Mouse (Mus musculus) limb, embryonic 11.5 days (tissue): Measurements from ENCODE around the gene Mxd3. TPM values are rescaled to one million over a fixed set of nuclear protein-coding genes. Genes with fewer than 3 reads are reported as not detected.

Experiments
- ATAC-seq: fragments of 200-750 bp; cut with Nextera tagmentation; 2 replicates; pipeline ENCODE4 v1.8.0; 2017; ENCODE audit warnings: low read depth; ENCODE audit not compliant: insufficient number of reproducible peaks, low FRiP score, low TSS enrichment
- DNase-seq: peaks from one replicate; pipeline ENCODE4 v3.0.0-alpha.2; 2015; ENCODE audit warnings: low spot score
- H3K27ac ChIP-seq: fragments of 300-500 bp; sonication (generic); replicated peaks from 2 replicates; pipeline ENCODE4 v1.5.1; 2014; ENCODE audit warnings: low read depth, mild to moderate bottlenecking, low read length
- H3K27me3 ChIP-seq: fragments of 300-500 bp; sonication (generic); 2 replicates; pipeline ENCODE4 v1.6.1; 2014; ENCODE audit warnings: mild to moderate bottlenecking, low read length, mixed read lengths; ENCODE audit not compliant: control insufficient read depth, insufficient read depth
- H3K36me3 ChIP-seq: fragments of 300-500 bp; sonication (generic); 2 replicates; pipeline ENCODE4 v1.6.1; 2014; ENCODE audit warnings: mild to moderate bottlenecking, low read length, moderate library complexity, mixed read lengths; ENCODE audit not compliant: control insufficient read depth, insufficient read depth
- H3K4me1 ChIP-seq: fragments of 300-500 bp; sonication (generic); 2 replicates; pipeline ENCODE4 v1.6.1; 2014; ENCODE audit warnings: low read length, mixed read lengths; ENCODE audit not compliant: control insufficient read depth, insufficient read depth
- H3K4me2 ChIP-seq: fragments of 300-500 bp; sonication (generic); 2 replicates; pipeline ENCODE4 v1.6.1; 2014; ENCODE audit warnings: low read depth, mild to moderate bottlenecking, moderate library complexity; ENCODE audit not compliant: severe bottlenecking
- H3K4me3 ChIP-seq: fragments of 300-500 bp; sonication (generic); 2 replicates; pipeline ENCODE4 v1.5.1; 2014; ENCODE audit warnings: low read depth, low read length
- H3K9ac ChIP-seq: fragments of 300-500 bp; sonication (generic); 2 replicates; pipeline ENCODE4 v1.6.1; 2014; ENCODE audit warnings: mild to moderate bottlenecking, low read length
- H3K9me3 ChIP-seq: fragments of 300-500 bp; sonication (generic); 2 replicates; pipeline ENCODE4 v1.6.1; 2016; ENCODE audit warnings: low read length; ENCODE audit not compliant: control insufficient read depth
- WGBS: fragments of 180-500 bp; shearing (Covaris S2); extraction: QIAGEN DNeasy Blood & Tissue Kit; methylation state at CpG from one replicate; pipeline ENCODE4 v1.1.7; 2014; 5-methylcytosine and 5-hydroxymethylcytosine counted together
- polyA plus RNA-seq: library from polyadenylated mRNA; unstranded; fragments of >200 nt; fragmentation: Nextera tagmentation; extraction: Ambion mirVana; gene quantifications from 2 replicates; pipeline ENCODE4 v1.2.1, GENCODE M21; 2014

Gene Mxd3
- polyA plus RNA-seq, 1 experiment from 2014 or later: 28.9 TPM

DNA sequence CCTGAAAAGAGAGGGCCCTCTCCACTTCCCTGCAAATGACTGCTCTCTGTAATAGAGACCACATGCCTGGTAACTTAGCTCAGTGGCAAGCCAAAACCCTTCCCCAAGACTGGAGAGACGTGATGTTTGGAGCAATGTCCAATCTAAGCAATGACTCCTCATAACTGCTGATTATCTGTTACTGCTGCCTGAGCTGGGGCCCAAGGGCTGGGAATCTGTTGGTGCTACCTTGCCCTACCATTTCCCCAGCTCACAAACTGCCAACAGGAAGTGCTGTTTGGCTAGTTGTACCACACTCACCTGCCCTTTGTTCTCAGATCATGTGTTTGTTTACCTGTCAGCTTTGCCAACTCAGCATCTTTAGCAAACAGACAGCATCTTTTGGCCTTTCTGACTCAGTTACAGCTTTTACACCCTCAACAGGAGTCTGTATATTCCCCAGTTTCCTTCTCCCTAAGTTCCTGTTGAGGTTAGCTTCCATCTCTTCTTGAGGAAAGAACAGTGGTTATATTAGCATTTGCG, 14.7 kb downstream of the Mxd3 start:
- Histone ChIP-seq H3K4me3 (no peak overlapping the region), H3K9me3 (no peaks in the 10 kb centered on the region), H3K27ac (no peak overlapping the region), H3K9ac (no peak overlapping the region), H3K4me2 (no peak overlapping the region), H3K36me3 (peaks cover 30% of the 10 kb centered on the region), H3K4me1 (no peaks in the 10 kb centered on the region), H3K27me3 (no peaks in the 10 kb centered on the region)
- WGBS: 80% methylated on average over 2 of the region's 2 CpGs
- DNase-seq (no peak), ATAC-seq (no peak)

DNA sequence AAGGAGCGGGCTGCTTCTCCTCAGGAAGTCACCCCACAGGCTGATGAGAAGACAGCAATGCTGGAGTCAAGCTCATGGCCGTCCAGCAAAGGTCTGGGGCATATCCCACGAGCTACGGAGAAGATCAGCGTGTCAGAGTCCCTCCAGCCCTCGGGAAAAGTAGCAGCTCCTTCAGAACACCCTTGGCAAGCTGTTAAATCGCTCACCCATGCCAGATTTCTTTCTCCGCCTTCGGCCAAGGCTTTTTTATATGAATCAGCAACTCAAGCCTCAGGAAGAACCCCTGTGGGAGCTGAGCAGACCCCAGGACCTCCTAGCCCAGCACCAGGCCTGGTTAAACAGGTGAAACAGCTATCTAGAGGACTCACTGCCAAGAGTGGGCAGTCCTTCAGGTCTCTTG, 16.6 kb downstream of the Mxd3 start:
- ATAC-seq: no peak
- no peak overlapping the region for H3K4me3 ChIP-seq
- H3K27ac ChIP-seq: no peak overlapping the region
- 90% methylated on average over 9 of the region's 9 CpGs for WGBS
- no peaks in the 10 kb centered on the region for H3K4me1 ChIP-seq
- H3K4me2 ChIP-seq: no peak overlapping the region
- no peak for DNase-seq
- H3K9ac ChIP-seq: no peak overlapping the region
- H3K36me3 ChIP-seq: peaks cover 30% of the 10 kb centered on the region
- no peaks in the 10 kb centered on the region for H3K27me3 ChIP-seq
- H3K9me3 ChIP-seq: no peaks in the 10 kb centered on the region

DNA sequence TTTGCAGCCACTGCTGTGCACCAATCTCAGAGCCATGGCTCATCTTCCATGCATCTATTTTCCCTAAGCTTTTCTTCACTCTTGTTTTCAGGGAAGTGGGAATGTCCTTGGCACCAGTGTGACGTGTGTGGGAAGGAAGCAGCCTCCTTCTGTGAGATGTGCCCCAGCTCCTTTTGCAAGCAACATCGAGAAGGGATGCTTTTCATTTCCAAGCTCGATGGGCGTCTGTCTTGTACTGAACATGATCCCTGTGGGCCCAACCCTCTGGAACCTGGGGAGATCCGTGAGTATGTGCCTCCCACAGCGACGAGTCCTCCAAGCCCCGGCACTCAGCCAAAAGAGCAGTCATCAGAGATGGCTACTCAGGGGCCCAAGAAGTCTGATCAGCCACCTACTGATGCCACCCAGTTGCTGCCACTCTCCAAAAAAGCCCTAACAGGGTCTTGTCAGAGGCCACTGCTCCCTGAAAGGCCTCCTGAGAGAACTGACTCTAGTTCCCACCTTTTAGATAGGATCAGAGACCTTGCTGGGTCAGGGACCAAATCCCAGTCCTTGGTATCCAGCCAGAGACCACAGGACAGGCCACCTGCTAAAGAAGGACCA, 17.5 kb downstream of the Mxd3 start:
- no peaks in the 10 kb centered on the region for H3K27me3 ChIP-seq
- no peak overlapping the region for H3K27ac ChIP-seq
- no peaks in the 10 kb centered on the region for H3K4me1 ChIP-seq
- ATAC-seq (no peak), DNase-seq (no peak)
- no peak overlapping the region for H3K9ac ChIP-seq
- H3K9me3 ChIP-seq: no peaks in the 10 kb centered on the region
- H3K4me2 ChIP-seq: no peak overlapping the region
- WGBS: 91% methylated on average over 8 of the region's 8 CpGs
- H3K36me3 ChIP-seq: peaks cover 32% of the 10 kb centered on the region
- no peak overlapping the region for H3K4me3 ChIP-seq

DNA sequence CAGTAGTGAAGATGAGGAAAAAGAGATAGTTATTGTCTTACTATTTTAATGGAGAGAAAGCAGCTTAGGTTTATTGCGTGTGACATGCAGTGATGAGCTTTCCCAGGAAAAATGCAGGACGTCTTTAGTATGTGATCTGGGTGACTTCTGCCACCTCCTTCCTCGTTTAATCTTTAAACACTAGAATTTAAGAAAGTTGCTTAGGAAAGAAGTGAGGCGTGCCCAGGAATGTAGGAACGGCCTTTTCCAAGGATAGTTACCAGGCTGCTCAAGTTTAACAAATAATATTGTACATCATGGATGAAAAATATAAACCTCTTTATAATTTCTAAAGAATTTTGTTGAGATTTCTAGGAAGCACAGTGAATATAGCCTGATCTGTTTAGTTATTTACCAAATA, 28.7 kb downstream of the Mxd3 start:
- Histone ChIP-seq H3K27ac (no peak overlapping the region), H3K4me1 (no peaks in the 10 kb centered on the region), H3K4me2 (no peak overlapping the region), H3K9me3 (no peaks in the 10 kb centered on the region), H3K36me3 (peaks cover 17% of the 10 kb centered on the region), H3K27me3 (no peaks in the 10 kb centered on the region), H3K4me3 (no peak overlapping the region), H3K9ac (no peak overlapping the region)
- 91% methylated on average over 5 of the region's 5 CpGs for WGBS
- no peak for DNase-seq
- ATAC-seq: no peak

DNA sequence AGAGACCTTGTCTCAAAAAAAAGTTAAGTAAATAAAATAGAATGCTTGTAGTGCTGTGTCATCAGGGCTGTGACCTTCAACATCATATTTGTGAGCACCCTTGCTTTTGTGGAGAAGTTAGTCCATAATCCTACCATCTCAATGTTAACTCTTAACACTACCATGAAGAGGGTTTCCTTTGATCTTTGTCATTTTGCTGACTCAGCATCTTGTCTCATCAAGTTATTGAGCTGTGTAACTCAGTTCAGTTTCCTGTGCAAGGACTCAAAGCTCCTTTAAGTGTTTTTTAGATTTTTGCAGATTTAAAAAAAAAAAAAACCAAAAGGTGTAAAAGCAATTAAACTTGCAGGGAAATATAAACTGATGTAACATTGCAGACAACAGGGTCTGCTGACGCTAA, 32.9 kb downstream of the Mxd3 start:
- no peak overlapping the region for H3K9ac ChIP-seq
- H3K4me2 ChIP-seq: no peak overlapping the region
- no peak for DNase-seq
- H3K4me1 ChIP-seq: no peaks in the 10 kb centered on the region
- WGBS: 90% methylated on average over 1 of the region's 1 CpGs
- H3K27me3 ChIP-seq: no peaks in the 10 kb centered on the region
- H3K9me3 ChIP-seq: no peaks in the 10 kb centered on the region
- no peak for ATAC-seq
- H3K36me3 ChIP-seq: peaks cover 16% of the 10 kb centered on the region; the same call in 1 of the 2 replicates
- H3K4me3 ChIP-seq: no peak overlapping the region
- no peak overlapping the region for H3K27ac ChIP-seq

DNA sequence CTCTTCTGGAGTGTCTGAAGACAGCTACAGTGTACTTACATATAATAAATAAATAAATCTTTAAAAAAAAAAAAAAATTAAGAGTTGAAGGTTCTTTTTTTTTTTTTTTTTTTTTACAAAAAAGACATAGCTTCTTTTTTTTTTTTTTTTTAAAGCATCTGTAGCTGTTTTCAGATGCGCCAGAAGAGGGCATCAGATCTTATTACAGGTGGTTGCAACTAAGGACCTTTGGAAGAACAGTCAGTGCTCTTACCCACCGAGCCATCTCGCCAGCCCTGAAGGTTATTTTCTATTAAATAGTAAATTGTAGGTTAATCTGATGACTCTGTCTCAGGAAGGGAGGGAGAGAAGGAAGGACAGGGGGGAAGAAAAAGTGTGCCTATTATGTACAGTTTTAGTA, 40.8 kb downstream of the Mxd3 start:
- Histone ChIP-seq H3K4me2 (no peak overlapping the region), H3K36me3 (peaks cover 13% of the 10 kb centered on the region), H3K27ac (no peak overlapping the region), H3K9ac (no peak overlapping the region), H3K4me1 (no peaks in the 10 kb centered on the region), H3K4me3 (no peak overlapping the region), H3K9me3 (no peaks in the 10 kb centered on the region), H3K27me3 (no peaks in the 10 kb centered on the region)
- ATAC-seq (no peak), DNase-seq (no peak)
- 83% methylated on average over 3 of the region's 3 CpGs for WGBS

DNA sequence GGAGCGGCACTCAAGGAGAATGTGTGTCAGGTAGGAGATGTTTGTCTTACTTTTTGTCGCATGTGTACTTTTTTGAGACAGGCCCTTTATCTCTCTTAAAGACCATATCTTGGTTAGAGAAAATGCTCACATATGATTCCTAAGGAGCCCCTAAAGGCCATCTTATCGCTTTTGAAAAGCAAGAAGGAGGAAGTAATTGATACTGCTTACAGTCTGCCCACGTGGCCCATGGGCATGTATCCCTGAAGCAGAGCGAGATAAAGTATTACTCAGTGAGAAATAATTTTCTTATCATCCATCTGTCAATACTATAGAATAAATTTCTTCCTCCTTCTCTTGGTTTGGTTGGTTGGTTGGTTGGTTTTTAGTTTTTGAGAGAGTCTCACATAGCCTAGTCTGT, 52.0 kb downstream of the Mxd3 start:
- H3K27me3 ChIP-seq: no peaks in the 10 kb centered on the region
- 93% methylated on average over 5 of the region's 5 CpGs for WGBS
- no peaks in the 10 kb centered on the region for H3K4me1 ChIP-seq
- H3K9ac ChIP-seq: no peak overlapping the region
- H3K27ac ChIP-seq: no peak overlapping the region
- DNase-seq (no peak), ATAC-seq (no peak)
- H3K4me2 ChIP-seq: no peak overlapping the region
- no peaks in the 10 kb centered on the region for H3K9me3 ChIP-seq
- peaks cover 17% of the 10 kb centered on the region for H3K36me3 ChIP-seq
- H3K4me3 ChIP-seq: no peak overlapping the region

DNA sequence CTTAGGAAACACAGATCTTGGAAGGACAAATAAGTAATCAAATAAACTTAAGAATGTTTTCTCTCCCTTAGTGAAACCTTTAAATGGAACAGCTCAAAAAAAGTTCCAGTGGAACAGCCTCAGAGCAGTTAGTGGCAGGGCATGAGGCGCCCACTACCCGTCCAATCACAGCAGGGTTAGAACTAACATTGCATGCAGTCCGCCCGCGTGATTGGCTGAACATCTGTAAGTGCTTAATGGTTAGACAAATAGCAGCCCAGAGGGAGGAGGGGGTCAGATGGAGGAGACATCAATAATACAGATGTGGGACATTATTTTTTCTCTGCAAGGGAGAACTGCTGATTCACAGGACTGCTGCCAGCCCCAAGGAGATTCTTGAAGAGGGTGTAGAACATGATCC, 52.4 kb downstream of the Mxd3 start:
- H3K9ac ChIP-seq: no peak overlapping the region
- 82% methylated on average over 5 of the region's 5 CpGs for WGBS
- H3K36me3 ChIP-seq: peaks cover 15% of the 10 kb centered on the region

More for the DNA sequence above, 52.4 kb downstream of the Mxd3 start:
- Histone ChIP-seq H3K4me3 (no peak overlapping the region), H3K27ac (no peak overlapping the region), H3K27me3 (no peaks in the 10 kb centered on the region), H3K4me1 (no peaks in the 10 kb centered on the region), H3K9me3 (no peaks in the 10 kb centered on the region), H3K4me2 (no peak overlapping the region)
- ATAC-seq (no peak), DNase-seq (peak; percentile 28)
